Mouse (Mus musculus) embryo, embryonic 11 days (tissue): ENCODE measurements at regions not wholly inside any gene's neighbourhood (a gene's known extent, or its start where the extent isn't known, plus 50 kb on each side); places are given as distances from the start of the nearest gene placed in this dataset.

Experiments
- DNase-seq: peaks from one replicate; pipeline ENCODE4 v3.0.0-alpha.2; 2015

- DNase-seq, result no peak
These were observed 60.0 kb upstream of the Msi2 start for GRCm38 (mm10) chr11:88778326-88778725.

DNA sequence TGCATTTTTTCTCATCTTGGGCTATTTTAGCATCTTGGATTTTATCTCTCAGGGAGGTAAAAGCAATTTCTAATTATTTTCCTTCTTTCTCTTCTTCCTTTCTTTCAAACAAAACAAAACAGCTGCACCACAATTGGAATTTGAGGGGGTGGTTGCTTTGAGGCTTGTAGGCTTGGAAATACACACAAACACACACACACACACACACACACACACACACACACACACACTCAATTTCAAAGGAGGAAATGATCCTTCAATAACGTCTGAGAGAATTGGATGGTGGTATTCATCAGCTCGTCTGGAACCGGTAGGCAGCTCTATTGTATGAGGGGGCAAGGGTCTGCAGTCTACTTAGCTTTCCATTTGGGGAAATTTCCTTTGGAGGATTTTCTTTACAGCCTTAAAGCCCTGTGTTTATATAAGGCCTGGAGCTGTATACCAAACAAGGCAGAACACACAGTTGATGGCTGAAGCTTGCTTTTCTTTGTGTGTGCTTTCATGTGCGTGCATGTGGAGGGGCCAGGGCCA lies 56.2 kb upstream of the Msi2 start:
- peak; percentile 44 for DNase-seq

DNA sequence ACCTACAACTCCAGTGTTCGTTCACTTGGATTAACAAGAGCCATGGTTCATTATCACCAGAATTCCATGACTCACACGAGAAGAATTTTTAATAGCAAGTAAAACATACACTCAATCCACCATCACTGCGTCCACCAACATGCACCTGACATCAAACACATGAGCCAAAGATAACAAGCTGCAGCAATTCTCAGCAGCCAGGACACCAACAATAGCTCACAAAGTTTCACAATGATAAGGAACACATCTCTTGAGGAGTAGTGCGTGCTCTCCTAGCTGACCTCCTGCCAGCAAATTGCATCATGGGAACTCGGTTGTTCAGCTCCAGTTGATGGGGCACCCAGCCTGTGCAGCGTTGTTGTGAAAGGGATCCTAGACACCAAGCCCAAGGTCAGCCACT lies 55.6 kb upstream of the Msi2 start:
- no peak for DNase-seq

DNA sequence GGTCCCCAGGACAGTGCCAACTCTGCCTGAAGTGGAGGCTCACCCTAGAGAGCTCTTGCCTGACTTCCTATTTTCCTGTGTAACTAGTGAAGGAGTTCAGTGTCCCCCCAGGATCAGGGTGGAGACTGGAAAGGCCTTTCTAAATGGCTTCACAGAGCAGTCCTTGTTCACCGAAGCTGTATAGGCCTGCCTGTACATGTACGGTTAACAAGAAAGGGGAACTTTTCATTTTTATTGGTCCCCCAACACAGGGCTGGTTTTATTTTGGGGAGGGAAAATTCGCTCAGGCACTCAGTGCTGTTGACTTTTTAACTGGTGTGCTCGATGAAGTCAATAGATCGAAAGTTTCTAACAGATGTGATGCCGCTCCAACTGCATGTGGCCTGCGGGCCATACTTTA lies 52.1 kb upstream of the Msi2 start:
- DNase-seq, result no peak
